Mouse (Mus musculus) limb, embryonic 14.5 days (tissue): ENCODE measurements at regions not wholly inside any gene's neighbourhood (a gene's known extent, or its start where the extent isn't known, plus 50 kb on each side); places are given as distances from the start of the nearest gene placed in this dataset.

ENCODE experiments used
- ATAC-seq: fragments of 200-750 bp; cut with Nextera tagmentation; 2 replicates; pipeline ENCODE4 v1.8.0; 2017; ENCODE audit warnings: low read depth, moderate number of reproducible peaks, moderate TSS enrichment; ENCODE audit not compliant: low FRiP score
- DNase-seq: peaks from one replicate; pipeline ENCODE4 v3.0.0-alpha.2; 2015; ENCODE audit warnings: low spot score
- H3K27ac ChIP-seq: fragments of 300-500 bp; sonication (generic); replicated peaks from 2 replicates; pipeline ENCODE4 v1.5.1; 2014; ENCODE audit warnings: low read depth, mild to moderate bottlenecking, low read length, moderate library complexity, mixed read lengths
- H3K27me3 ChIP-seq: fragments of 300-500 bp; sonication (generic); 2 replicates; pipeline ENCODE4 v1.6.1; 2014; ENCODE audit warnings: low read length, mixed read lengths; ENCODE audit not compliant: control insufficient read depth, insufficient read depth
- H3K36me3 ChIP-seq: fragments of 300-500 bp; sonication (generic); 2 replicates; pipeline ENCODE4 v1.6.1; 2014; ENCODE audit warnings: mild to moderate bottlenecking, low read length, moderate library complexity, mixed read lengths; ENCODE audit not compliant: control insufficient read depth, insufficient read depth
- H3K4me1 ChIP-seq: fragments of 300-500 bp; sonication (generic); 2 replicates; pipeline ENCODE4 v1.6.1; 2014; ENCODE audit warnings: antibody characterized with exemption, low read length, mixed read lengths; ENCODE audit not compliant: control insufficient read depth, insufficient read depth
- H3K4me2 ChIP-seq: fragments of 300-500 bp; sonication (generic); replicated peaks from 2 replicates; pipeline ENCODE4 v1.6.1; 2014; ENCODE audit warnings: low read depth, mild to moderate bottlenecking, low read length, moderate library complexity; ENCODE audit not compliant: severe bottlenecking
- H3K4me3 ChIP-seq: fragments of 300-500 bp; sonication (generic); replicated peaks from 2 replicates; pipeline ENCODE4 v1.5.1; 2014; ENCODE audit warnings: low read length
- H3K9ac ChIP-seq: fragments of 300-500 bp; sonication (generic); 2 replicates; pipeline ENCODE4 v1.6.1; 2014; ENCODE audit warnings: mild to moderate bottlenecking, low read depth, low read length, moderate library complexity; ENCODE audit not compliant: severe bottlenecking
- H3K9me3 ChIP-seq: fragments of 300-500 bp; sonication (generic); 2 replicates; pipeline ENCODE4 v1.6.1; 2016; ENCODE audit warnings: low read length; ENCODE audit not compliant: control insufficient read depth
- POLR2A ChIP-seq: fragments of 200-500 bp; IDR thresholded peaks from 2 replicates; pipeline ENCODE4 v1.8.0; 2012; ENCODE audit warnings: inconsistent platforms, mild to moderate bottlenecking, moderate library complexity, borderline replicate concordance; ENCODE audit not compliant: insufficient read depth, insufficient read length; ENCODE audit errors: extremely low read depth
- WGBS: fragments of 180-500 bp; shearing (Covaris S2); extraction: QIAGEN DNeasy Blood & Tissue Kit; methylation state at CpG from one replicate; pipeline ENCODE4 v1.1.7; 2014; 5-methylcytosine and 5-hydroxymethylcytosine counted together

GRCm38 (mm10) chr3:143316457-143316856 is 434.7 kb upstream of the Pkn2 start:
- WGBS, result 65% methylated on average over 7 of the region's 7 CpGs
- TF ChIP-seq POLR2A, result no peak
- Histone ChIP-seq H3K9me3 (no peaks in the 10 kb centered on the region), H3K27me3 (no peaks in the 10 kb centered on the region), H3K4me3 (no peak overlapping the region), H3K4me2 (no peak overlapping the region), H3K36me3 (no peaks in the 10 kb centered on the region), H3K9ac (no peak overlapping the region), H3K27ac (no peak overlapping the region), H3K4me1 (no peaks in the 10 kb centered on the region)
- ATAC-seq (no peak), DNase-seq (no peak)

- no peaks in the 10 kb centered on the region for H3K36me3 ChIP-seq
- ATAC-seq, result no peak
- no peak overlapping the region for H3K4me3 ChIP-seq
- no peaks in the 10 kb centered on the region for H3K9me3 ChIP-seq
- H3K4me1 ChIP-seq, result no peaks in the 10 kb centered on the region
- H3K4me2 ChIP-seq, result no peak overlapping the region
- no peak overlapping the region for H3K9ac ChIP-seq
- 79% methylated on average over 4 of the region's 4 CpGs for WGBS
- no peaks in the 10 kb centered on the region for H3K27me3 ChIP-seq
- no peak overlapping the region for H3K27ac ChIP-seq
- no peak for TF ChIP-seq POLR2A
- no peak for DNase-seq
These were observed 410.0 kb upstream of the Pkn2 start for GRCm38 (mm10) chr3:143291793-143292192.

- 84% methylated on average over 6 of the region's 6 CpGs for WGBS
- Histone ChIP-seq H3K9me3 (no peaks in the 10 kb centered on the region), H3K4me3 (no peak overlapping the region), H3K4me1 (no peaks in the 10 kb centered on the region), H3K9ac (no peak overlapping the region), H3K4me2 (no peak overlapping the region), H3K36me3 (no peaks in the 10 kb centered on the region), H3K27me3 (no peaks in the 10 kb centered on the region), H3K27ac (no peak overlapping the region)
- TF ChIP-seq POLR2A, result no peak
- DNase-seq (no peak), ATAC-seq (no peak)
These were observed 382.3 kb upstream of the Pkn2 start for GRCm38 (mm10) chr3:143264132-143264531.

DNA sequence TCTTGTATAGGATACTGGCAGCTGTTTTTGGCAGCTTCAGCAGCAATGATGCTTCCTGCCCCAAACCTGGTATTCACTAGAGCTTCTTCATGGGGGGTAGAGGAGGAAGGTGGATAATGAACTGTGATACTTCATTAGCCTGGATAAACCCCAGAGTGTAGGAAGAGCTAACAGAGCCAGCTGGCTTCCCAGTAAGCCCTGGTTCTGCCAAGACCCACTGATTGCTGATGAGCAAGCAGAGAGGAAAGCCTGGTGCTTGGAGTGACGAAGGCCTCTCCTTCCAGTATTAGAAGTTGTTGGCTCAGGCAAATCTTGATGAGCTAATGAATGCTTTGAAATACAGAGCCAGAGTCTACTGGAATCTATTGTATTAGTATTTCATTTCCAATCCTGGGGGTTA is 370.8 kb upstream of the Pkn2 start:
- Histone ChIP-seq H3K4me1 (no peaks in the 10 kb centered on the region), H3K9ac (no peak overlapping the region), H3K4me2 (no peak overlapping the region), H3K27me3 (no peaks in the 10 kb centered on the region), H3K27ac (no peak overlapping the region), H3K9me3 (no peaks in the 10 kb centered on the region), H3K4me3 (no peak overlapping the region), H3K36me3 (no peaks in the 10 kb centered on the region)
- TF ChIP-seq POLR2A, result no peak
- DNase-seq, result no peak
- no peak for ATAC-seq
- 67% methylated on average over 1 of the region's 1 CpGs for WGBS

DNA sequence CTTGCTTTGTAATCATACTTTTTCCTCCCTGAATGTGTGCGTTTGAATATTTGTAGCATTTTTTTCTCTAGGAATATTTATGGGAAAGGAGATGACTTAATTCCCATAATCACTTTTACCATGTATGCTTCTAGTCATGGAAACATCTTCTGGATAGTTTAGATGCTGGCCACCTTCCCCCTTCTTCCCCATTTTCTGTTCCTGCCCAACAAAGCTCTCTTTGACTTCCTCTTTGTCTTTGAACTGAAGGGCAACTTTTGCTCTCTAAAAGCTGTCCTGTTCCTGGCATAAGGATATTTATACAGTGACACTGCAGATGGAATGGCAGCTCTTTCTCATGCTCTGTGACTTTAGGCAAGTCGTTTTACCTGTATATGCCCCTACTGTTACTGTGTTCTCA is 370.2 kb upstream of the Pkn2 start:
- no peak overlapping the region for H3K27ac ChIP-seq
- no peak for TF ChIP-seq POLR2A
- no peak overlapping the region for H3K4me3 ChIP-seq
- ATAC-seq (no peak), DNase-seq (no peak)
- no peaks in the 10 kb centered on the region for H3K4me1 ChIP-seq
- no peaks in the 10 kb centered on the region for H3K36me3 ChIP-seq
- H3K4me2 ChIP-seq, result no peak overlapping the region
- 83% methylated on average over 2 of the region's 2 CpGs for WGBS
- no peaks in the 10 kb centered on the region for H3K27me3 ChIP-seq
- no peak overlapping the region for H3K9ac ChIP-seq
- H3K9me3 ChIP-seq, result no peaks in the 10 kb centered on the region

- Histone ChIP-seq H3K27me3 (no peaks in the 10 kb centered on the region), H3K4me1 (no peaks in the 10 kb centered on the region), H3K4me3 (no peak overlapping the region), H3K36me3 (no peaks in the 10 kb centered on the region), H3K4me2 (no peak overlapping the region), H3K9me3 (no peaks in the 10 kb centered on the region), H3K9ac (no peak overlapping the region), H3K27ac (no peak overlapping the region)
- DNase-seq (no peak), ATAC-seq (no peak)
- no peak for TF ChIP-seq POLR2A
- WGBS, result 61% methylated on average over 4 of the region's 4 CpGs
These were observed 360.9 kb upstream of the Pkn2 start for GRCm38 (mm10) chr3:143242691-143243090.
